Mouse (Mus musculus) NIH3T3 (cell line): ENCODE results near the gene Armc10.
"Not testable (repeated sequence)": the region's sequence is repeated elsewhere in the genome, so short reads cannot be mapped to it uniquely, and the experiment has no call there.

Experiments used
- DNase-seq: peaks from one replicate; pipeline ENCODE4 v3.0.0-alpha.2; 2012; ENCODE audit warnings: low read depth

Gene Armc10

GRCm38 (mm10) chr5:21667191-21668137 lies 21.9 kb downstream of the Armc10 start:
- DNase-seq = no peak

GRCm38 (mm10) chr5:21669307-21669706 lies 23.7 kb downstream of the Armc10 start:
- DNase-seq = no peak

- DNase-seq = no peak
Observed at GRCm38 (mm10) chr5:21672812-21673635, 27.4 kb downstream of the Armc10 start.

- DNase-seq = no peak
Observed at GRCm38 (mm10) chr5:21673742-21674141, 28.1 kb downstream of the Armc10 start.

DNA sequence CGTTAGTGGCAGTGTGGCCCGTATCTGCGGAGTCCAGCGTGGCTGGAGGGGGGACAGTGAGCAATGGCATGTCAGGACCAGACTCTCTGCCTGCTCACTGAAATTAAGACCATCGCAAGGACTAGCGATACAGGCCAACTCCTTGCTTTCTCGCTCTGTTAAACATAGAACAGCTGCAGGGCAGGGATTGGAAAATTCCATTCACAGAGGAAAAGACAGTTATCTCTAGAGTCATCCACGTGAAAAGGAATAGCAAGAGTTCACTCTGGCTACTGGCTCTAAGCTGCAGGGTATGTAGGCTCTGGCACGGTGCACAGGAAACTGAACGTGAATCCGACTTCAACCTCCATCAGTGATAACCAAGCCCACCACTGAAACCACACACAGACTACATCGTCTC lies 29.4 kb downstream of the Armc10 start:
- DNase-seq = no peak

DNA sequence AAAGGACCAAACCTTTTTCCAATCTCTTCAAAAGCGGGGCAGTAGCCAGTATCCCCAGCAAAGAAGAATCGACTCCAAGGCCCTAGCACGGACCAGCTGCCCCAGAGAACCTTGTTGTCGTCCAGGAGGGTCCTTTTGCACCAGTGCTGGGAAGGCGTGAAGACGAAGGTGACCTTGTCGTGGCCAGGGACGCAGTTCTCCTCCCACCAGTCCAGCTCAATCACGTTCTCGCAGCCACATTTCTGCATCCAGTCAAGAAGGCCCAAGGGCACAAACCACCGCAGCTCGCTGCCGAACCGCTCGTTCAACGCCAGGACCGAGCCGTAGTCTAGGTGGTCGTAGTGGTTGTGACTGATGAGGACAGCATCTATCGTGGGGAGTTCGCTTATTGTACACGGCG lies 29.9 kb downstream of the Armc10 start:
- DNase-seq = no peak

DNA sequence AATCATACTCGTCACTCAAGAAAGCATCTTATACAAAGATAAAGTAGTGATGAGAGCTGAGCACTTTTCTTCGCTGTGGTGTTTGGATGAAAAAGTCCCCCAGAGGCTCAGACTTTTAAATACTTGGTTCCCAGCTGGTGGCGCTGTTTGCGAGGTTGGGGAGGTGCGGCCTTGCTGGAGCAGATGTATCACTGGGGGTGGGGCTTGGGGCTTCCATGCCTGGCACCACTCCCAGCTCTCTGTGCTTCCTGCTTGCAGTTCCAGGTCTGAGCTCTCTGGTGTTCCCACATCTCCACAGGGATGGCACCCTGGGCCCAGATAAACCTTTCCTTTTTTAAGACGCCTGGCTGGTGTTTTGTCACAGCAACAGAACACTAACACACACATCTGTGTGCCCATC lies 32.3 kb downstream of the Armc10 start:
- peak; percentile 58 for DNase-seq

GRCm38 (mm10) chr5:21678363-21678762 lies 32.8 kb downstream of the Armc10 start:
- no peak for DNase-seq

GRCm38 (mm10) chr5:21680029-21680428 lies 34.4 kb downstream of the Armc10 start:
- peak; percentile 54 for DNase-seq

DNA sequence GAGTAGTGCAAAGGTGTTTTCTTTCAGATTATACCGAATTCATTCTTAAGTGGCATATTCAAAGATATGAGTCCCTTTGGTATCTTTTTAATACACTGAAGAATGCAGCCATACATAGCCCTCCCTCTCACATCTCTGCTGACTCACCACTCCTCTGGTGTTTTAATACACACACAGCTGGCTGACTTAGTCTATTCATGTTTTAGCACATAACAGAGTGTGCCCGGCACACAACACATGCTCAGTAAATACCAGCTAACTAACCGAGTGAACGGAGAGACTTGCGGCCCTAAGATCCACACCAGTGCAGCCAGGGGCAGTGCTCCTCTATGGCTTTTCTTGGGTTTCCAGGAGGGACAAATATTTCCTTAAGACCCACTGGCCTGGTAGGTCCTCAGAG lies 35.3 kb downstream of the Armc10 start:
- peak; percentile 57 for DNase-seq

GRCm38 (mm10) chr5:21683811-21684210 lies 38.2 kb downstream of the Armc10 start:
- no peak for DNase-seq

DNA sequence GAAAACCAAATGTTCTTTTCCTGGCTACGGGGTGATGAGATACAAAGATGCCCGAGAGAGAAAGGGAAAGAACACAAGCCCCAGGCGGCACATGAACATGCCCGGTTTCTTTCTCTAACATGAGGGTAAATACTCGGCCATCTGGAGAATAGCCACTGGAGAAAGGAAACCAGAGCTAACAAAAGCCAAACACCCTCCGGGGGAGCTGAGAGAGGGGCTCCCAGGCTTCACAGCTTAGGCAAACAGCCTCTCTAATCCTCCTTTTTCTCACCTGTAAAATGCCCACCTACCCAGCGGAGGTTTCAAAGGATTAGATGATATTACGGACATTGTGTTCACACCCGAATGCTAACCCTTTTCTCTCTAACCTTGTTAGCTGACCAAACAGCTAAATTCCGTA lies 39.4 kb downstream of the Armc10 start:
- no peak for DNase-seq

DNA sequence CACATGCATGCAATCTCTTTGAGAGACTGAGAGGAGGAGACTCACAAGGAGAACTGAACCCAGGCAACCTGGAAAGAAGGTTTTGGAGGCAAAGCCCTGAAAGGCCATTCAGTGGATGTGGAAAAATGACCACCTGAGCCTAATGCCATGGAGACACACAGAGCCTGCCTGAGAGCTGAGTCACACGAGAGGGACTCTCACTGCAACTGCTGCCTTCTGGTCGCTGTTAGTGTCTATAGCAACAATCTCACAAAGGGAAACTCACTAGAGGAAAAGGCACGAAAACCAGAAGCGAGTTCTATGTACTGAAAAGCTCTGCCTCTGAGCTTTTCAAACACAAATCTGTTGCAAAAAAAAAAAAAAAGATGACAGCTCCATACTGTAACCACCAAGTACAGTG lies 41.4 kb downstream of the Armc10 start:
- peak; percentile 16 for DNase-seq

- no peak for DNase-seq
Observed at GRCm38 (mm10) chr5:21692230-21692629, 46.6 kb downstream of the Armc10 start.

DNA sequence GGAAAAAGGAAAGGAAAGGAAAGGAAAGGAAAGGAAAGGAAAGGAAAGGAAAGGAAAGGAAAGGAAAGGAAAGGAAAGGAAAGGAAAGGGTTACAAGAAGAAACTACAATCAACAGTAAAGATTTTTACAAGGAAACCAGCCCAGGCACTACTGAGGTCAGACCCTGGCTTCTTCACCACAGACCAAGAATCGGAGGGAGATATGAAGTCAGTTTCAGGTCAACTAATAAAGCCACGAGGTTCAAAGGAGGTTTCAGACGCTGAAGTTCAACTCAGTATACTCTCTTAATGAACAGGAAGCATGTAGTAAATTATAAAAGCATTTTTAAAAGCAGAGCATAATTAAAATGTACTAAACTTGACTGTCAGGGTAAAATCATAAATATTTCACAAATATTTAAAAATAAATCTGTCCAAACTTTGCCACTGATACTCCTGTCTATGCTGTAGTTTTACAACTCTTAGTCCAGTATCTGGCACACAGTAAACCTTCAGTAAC lies 47.8 kb downstream of the Armc10 start:
- DNase-seq = no peak

DNA sequence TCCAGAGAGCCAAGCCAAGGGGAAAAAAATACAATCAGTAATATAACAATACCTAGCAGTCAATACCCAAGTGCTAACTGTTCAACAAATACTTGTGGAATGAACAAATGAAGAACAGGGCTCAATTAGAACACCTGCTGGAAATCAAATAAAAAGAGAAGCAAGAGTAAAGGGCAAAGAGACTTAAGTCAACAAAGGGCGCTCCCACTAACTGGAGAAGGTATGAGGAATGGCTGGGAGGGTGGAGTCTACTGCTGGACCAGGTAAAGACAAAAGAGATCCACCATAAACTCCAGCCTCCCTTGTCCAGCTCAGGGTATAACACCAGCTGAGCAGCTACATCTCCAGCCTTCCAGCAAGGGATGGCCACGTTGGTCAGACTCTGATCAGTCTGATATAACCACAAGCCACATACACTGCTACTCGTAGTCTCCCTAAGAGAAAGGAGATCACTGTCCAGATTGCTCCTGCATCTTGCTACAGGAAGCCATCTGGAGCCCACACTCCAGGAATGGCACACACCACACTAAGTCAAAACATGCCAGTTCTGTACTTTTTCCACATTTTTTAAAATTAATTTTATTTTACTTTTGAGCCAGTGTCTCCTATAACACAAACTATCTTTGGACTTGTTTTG lies 49.4 kb downstream of the Armc10 start:
- no peak for DNase-seq

- not testable (repeated sequence) for DNase-seq
Observed at GRCm38 (mm10) chr5:21699555-21699954, 53.9 kb downstream of the Armc10 start.

GRCm38 (mm10) chr5:21700272-21700821 lies 54.7 kb downstream of the Armc10 start:
- DNase-seq = peak; percentile 14

DNA sequence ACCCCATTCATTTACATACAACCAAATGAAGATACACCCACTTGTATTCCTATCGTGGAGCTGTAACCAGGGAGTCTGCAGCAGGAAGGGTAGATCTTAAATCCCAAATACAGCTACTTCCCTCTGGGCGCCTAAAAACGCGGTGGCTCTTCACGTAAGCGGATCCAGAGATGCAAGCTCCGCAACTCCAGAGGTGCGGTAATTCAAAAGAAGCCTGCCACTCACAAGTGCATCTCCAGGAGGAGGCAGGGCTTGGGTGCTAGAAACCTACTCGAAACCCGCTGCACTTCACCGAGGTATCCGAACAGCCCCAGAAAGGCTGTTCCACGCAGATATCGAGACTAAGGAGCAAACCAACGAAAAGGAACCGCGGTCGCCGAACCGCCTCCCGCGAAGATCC lies 55.3 kb downstream of the Armc10 start:
- DNase-seq = no peak

DNA sequence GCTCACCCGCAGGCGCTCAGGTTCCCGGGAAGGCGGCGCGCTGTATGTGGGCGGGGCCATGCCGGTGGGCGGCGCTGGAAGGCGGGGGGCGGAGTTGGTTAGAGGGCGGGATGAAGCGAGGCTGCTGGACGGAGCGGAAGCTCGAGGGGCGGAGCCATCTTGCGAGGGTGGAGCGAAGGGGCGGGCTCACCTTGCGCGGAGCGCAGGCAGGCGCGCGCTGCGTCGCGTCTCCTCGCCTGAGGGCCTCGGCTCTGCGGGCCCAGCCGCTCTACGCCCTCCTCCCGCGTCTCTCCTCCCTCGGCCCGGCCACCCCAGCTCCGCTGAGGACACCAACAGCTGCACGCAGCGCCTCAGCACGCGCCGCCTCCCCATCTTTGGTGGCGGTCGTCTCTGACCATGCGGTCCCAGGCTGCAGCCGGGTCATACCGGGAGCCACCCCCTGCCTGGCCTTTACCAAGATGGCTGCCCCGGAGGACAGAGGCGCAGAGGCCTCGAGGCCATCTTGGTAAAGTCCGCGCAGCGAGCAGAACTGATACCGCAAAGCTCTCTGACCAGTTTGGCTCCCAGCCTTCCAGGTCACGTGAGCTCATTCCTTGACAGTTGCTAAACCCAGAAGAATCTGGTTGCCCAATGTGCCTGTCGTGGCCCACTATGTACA lies 55.9 kb downstream of the Armc10 start, which contains the start of gene Napepld:
Gene Napepld (minus strand): TSS at position 46 of the 658 bp plus-strand sequence.
- DNase-seq = peak; percentile 99

DNA sequence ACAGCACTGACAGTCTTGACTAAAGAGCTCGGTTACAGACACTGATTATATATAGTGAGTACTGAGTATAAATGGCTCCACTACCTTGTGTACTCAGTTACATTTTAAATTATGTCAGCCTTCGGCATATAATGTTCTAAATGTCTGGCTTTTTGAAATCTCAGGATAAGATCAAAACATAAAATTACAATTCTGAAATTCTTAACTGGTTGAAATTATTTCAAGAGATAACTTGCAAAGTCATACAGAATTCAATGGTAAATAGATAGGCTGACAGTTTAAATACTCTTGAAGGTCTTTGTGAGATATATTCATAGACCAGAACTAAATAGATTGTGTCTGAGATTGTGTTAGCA lies 56.4 kb downstream of the Armc10 start:
- DNase-seq = no peak
